Mouse (Mus musculus) hindbrain, postnatal 0 days (tissue): ENCODE data around the gene 1500009C09Rik. TPM values are rescaled to one million over a fixed set of nuclear protein-coding genes. Genes with fewer than 3 reads are reported as not detected.
"Not testable (repeated sequence)": the region's sequence is repeated elsewhere in the genome, so short reads cannot be mapped to it uniquely, and the experiment has no call there.

Source experiments
- ATAC-seq: fragments of 200-750 bp; cut with Nextera tagmentation; 2 replicates; pipeline ENCODE4 v1.8.0; 2017; ENCODE audit warnings: mild to moderate bottlenecking, moderate TSS enrichment, moderate library complexity
- DNase-seq: peaks from one replicate; pipeline ENCODE4 v3.0.0-alpha.2; 2015; ENCODE audit warnings: low spot score
- H3K27ac ChIP-seq: fragments of 300-500 bp; sonication (generic); 2 replicates; pipeline ENCODE4 v1.5.1; 2014; ENCODE audit warnings: mild to moderate bottlenecking
- H3K27me3 ChIP-seq: fragments of 300-500 bp; sonication (generic); 2 replicates; pipeline ENCODE4 v1.6.1; 2014; ENCODE audit warnings: low read length, mixed read lengths; ENCODE audit not compliant: insufficient read depth
- H3K36me3 ChIP-seq: fragments of 300-500 bp; sonication (generic); 2 replicates; pipeline ENCODE4 v1.6.1; 2014; ENCODE audit warnings: low read length, mixed read lengths; ENCODE audit not compliant: insufficient read depth
- H3K4me1 ChIP-seq: fragments of 300-500 bp; sonication (generic); 2 replicates; pipeline ENCODE4 v1.6.1; 2014; ENCODE audit warnings: antibody characterized with exemption, low read length, mixed read lengths; ENCODE audit not compliant: insufficient read depth
- H3K4me2 ChIP-seq: fragments of 300-500 bp; sonication (generic); 2 replicates; pipeline ENCODE4 v1.6.1; 2014; ENCODE audit warnings: low read depth, mild to moderate bottlenecking, low read length, moderate library complexity, mixed read lengths
- H3K4me3 ChIP-seq: fragments of 300-500 bp; sonication (generic); 2 replicates; pipeline ENCODE4 v1.5.1; 2014; ENCODE audit warnings: low read length
- H3K9ac ChIP-seq: fragments of 300-500 bp; sonication (generic); replicated peaks from 2 replicates; pipeline ENCODE4 v1.6.1; 2014; ENCODE audit warnings: mild to moderate bottlenecking, low read length, moderate library complexity, mixed read lengths
- H3K9me3 ChIP-seq: fragments of 300-500 bp; sonication (generic); 2 replicates; pipeline ENCODE4 v1.6.1; 2016; ENCODE audit warnings: low read length, mixed read lengths
- CTCF ChIP-seq: IDR thresholded peaks from 2 replicates; pipeline ENCODE4 v1.5.1; 2016; ENCODE audit warnings: antibody characterized with exemption, control low read depth, low read depth
- WGBS: fragments of 180-500 bp; shearing (Covaris S2); extraction: QIAGEN DNeasy Blood & Tissue Kit; methylation state at CpG from one replicate; pipeline ENCODE4 v1.1.7; 2014; 5-methylcytosine and 5-hydroxymethylcytosine counted together
- polyA plus RNA-seq: library from polyadenylated mRNA; unstranded; fragments of >200 nt; fragmentation: Nextera tagmentation; extraction: Ambion mirVana; gene quantifications from 2 replicates; pipeline ENCODE4 v1.2.1, GENCODE M21; 2015
- total RNA-seq: library from RNA; depleted of rRNA; stranded (reverse); fragments of >200 nt; gene quantifications from 2 replicates; pipeline ENCODE4 v1.2.3, GENCODE M21; 2014

Gene 1500009C09Rik
- total and polyA plus RNA-seq, 2 experiments from 2014 or later, result 12.5 to 127 TPM

DNA sequence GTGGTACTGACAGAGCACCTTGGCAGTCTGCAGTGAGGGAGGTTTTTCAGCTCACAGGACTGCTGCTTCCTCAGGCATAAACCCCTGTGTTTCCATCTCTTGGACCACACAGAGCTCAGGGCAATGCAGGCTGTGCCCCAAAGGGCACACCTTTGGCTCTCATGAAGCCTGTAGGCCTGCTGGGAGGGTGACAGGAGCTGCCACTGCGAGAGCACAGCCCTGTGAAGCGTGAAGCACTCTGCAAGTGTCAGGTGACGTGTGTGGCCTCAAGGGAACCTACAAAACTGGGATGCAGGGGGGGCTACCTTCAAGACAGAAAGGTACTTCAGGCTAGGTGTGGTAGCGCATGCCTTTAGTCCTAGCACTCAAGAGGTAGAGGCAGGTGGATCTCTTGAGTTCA is 19.5 kb upstream of the 1500009C09Rik start:
- no peak for DNase-seq
- H3K9ac ChIP-seq, result no peak overlapping the region
- no peaks in the 10 kb centered on the region for H3K9me3 ChIP-seq
- H3K27ac ChIP-seq, result peak overlapping the region; percentile 1; the same call in 1 of the 2 replicates
- no peak for ATAC-seq
- 58% methylated on average over 4 of the region's 4 CpGs for WGBS
- H3K4me1 ChIP-seq, result peaks cover 4% of the 10 kb centered on the region; the same call in 1 of the 2 replicates
- no peak overlapping the region for H3K4me3 ChIP-seq
- H3K4me2 ChIP-seq, result no peak overlapping the region
- no peak for TF ChIP-seq CTCF
- no peaks in the 10 kb centered on the region; the same call in 1 of the 2 replicates for H3K27me3 ChIP-seq
- H3K36me3 ChIP-seq, result no peaks in the 10 kb centered on the region

DNA sequence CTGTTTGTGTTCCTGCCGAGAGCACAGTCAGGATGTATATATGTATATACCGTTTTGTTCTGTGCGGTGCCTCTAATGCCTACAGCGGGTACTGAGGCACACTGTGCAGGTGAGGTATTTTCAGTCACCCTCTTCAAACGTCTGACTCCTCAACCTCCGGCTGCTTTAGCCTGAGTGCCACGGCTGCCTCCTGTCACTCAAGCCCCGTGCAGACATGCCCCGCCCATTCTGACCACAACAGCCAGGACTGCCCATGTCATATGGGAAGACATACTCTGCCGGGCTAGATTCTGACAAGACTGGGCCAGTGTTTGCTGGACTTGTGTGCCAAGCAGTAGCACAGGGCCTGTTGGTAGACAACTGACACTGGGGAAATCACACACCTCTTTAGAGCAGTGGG is 16.5 kb upstream of the 1500009C09Rik start:
- H3K27me3 ChIP-seq, result no peaks in the 10 kb centered on the region
- no peak for ATAC-seq
- no peak overlapping the region for H3K27ac ChIP-seq
- WGBS, result 71% methylated on average over 10 of the region's 10 CpGs
- no peak overlapping the region for H3K9ac ChIP-seq
- H3K4me2 ChIP-seq, result no peak overlapping the region
- no peaks in the 10 kb centered on the region for H3K9me3 ChIP-seq
- TF ChIP-seq CTCF, result no peak
- H3K36me3 ChIP-seq, result no peaks in the 10 kb centered on the region
- no peak for DNase-seq
- H3K4me3 ChIP-seq, result no peak overlapping the region
- H3K4me1 ChIP-seq, result peaks cover 4% of the 10 kb centered on the region; the same call in 1 of the 2 replicates

DNA sequence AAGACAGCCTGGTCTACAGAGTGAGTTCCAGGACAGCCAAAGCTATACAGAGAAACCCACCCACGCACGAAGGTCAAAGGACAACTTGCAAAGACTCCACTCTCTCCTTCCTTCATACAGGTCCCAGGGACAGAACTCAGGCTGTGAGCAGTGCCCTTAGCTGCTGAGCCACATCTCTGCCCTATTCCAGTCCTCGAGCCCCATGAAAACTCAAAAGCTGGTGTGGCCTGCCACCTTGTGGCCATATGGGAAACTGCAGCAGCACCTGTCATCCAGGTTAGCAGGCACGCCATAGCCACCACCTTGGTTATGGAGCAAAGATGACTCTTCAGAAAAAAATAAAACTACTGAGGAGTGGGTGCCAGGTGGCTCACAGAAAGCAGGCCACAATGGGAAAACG is 15.6 kb upstream of the 1500009C09Rik start:
- Histone ChIP-seq H3K27ac (no peak overlapping the region), H3K4me3 (no peak overlapping the region), H3K4me2 (no peak overlapping the region), H3K27me3 (no peaks in the 10 kb centered on the region), H3K4me1 (peaks cover 4% of the 10 kb centered on the region; the same call in 1 of the 2 replicates), H3K9me3 (no peaks in the 10 kb centered on the region), H3K9ac (no peak overlapping the region), H3K36me3 (no peaks in the 10 kb centered on the region)
- 18% methylated on average over 5 of the region's 5 CpGs for WGBS
- peak; percentile 86 for DNase-seq
- peak; percentile 79 for ATAC-seq
- TF ChIP-seq CTCF, result peak; percentile 98

DNA sequence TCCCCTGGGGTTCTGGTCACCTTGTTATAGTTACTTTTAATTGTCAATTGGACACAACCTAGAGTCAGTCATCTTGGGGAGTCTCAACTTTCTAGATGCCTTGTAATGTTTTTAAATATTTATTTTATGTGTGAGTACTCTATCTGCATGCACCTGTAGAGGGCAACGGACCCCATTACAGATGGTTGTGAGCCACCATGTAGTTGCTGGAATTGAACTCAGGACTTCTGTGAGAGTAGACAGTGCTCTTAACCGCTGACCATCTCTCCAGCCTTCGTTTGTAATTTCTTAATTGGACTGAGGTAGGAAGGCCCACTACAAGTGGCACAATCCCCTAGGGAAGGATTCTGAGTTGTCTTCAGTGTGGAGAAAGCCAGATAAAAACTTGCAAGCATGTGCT is 8.9 kb upstream of the 1500009C09Rik start:
- no peaks in the 10 kb centered on the region for H3K9me3 ChIP-seq
- H3K4me3 ChIP-seq, result peak overlapping the region; percentile 72
- DNase-seq (no peak), ATAC-seq (no peak)
- no peaks in the 10 kb centered on the region for H3K36me3 ChIP-seq
- peak; percentile 15; the same call in 1 of the 2 replicates for TF ChIP-seq CTCF
- WGBS, result 75% methylated on average over 3 of the region's 3 CpGs
- H3K4me1 ChIP-seq, result 0 out of 2 replicates have a peak, but pooled peaks cover 3% of the 10 kb centered on the region
- H3K27me3 ChIP-seq, result no peaks in the 10 kb centered on the region
- peak overlapping the region; percentile 89 for H3K4me2 ChIP-seq
- H3K9ac ChIP-seq, result no peak overlapping the region; the same call in 1 of the 2 replicates
- H3K27ac ChIP-seq, result no peak overlapping the region

DNA sequence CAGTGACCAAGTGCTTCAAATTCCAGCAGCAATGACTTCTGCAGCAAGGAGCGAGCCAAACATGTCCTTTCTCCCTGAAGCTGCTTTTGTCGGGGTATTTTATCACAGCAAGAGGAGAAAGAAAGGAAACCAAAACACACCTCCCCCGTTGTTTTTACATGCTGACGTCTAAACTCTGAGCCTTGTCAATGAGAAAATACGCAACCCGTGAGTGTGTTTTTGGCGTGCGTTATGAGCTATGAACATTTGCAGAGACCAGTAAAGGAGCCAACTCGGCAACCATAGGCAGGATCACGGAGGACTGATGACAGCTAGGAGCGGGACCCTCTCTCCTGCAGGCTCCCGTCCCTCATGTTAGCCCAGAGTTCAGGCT is 8.5 kb upstream of the 1500009C09Rik start:
- Histone ChIP-seq H3K4me1 (0 out of 2 replicates have a peak, but pooled peaks cover 3% of the 10 kb centered on the region), H3K36me3 (no peaks in the 10 kb centered on the region), H3K27ac (0 out of 2 replicates have a peak overlapping the region, but pooled peaks have one; percentile 16), H3K4me3 (peak overlapping the region; percentile 72), H3K4me2 (peak overlapping the region; percentile 89), H3K27me3 (no peaks in the 10 kb centered on the region), H3K9ac (peak overlapping the region; percentile 56), H3K9me3 (no peaks in the 10 kb centered on the region)
- whole genome bisulfite sequencing, result 5% methylated on average over 12 of the region's 12 CpGs
- DNase-seq (no peak), ATAC-seq (no peak)
- no peak for TF ChIP-seq CTCF

DNA sequence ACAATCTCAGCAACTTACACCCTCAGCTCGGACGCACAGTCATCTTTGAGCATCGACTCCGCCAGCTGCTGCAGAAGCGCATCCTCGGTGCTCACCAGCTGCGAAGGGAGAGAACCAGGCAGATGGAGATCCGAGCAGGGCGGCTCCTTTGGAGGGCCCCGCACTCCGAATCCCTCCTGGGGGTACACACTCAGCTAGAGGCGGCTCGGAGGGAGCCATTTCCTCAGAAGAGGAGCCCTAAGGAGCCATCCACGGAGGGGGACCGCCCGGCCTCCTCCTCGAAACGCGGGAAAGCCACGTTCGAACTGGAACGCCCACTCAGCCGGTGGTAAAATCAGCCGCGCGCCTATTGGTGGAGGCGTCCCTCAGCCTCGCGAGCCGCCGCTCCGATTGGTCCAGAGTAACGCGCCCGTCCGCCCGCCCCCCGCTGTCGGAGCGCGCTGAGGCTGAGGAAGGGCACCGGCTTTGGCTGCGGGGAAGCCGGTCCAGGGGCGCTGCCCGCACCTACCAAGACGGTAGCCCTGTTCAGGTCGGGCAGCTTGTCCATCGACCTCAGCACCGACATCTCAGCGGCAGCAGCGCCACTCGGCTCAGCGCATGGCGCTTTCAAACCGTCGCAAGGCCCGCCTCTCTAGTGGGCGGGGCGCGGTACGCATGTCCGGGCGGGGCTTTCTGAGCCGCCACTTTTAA is 7.9 kb upstream of the 1500009C09Rik start, which contains the start of gene Cenpm:
Gene Cenpm, minus strand, starts transcription at position 634 of the 690 bp plus-strand sequence.
- peak; percentile 95 for DNase-seq
- TF ChIP-seq CTCF, result no peak
- H3K27ac ChIP-seq, result peak within 1 kb of the TSS; percentile 56; the same call in 1 of the 2 replicates
- H3K36me3 ChIP-seq, result no peaks in the 10 kb centered on the region
- H3K4me2 ChIP-seq, result peak within 1 kb of the TSS; percentile 89
- peak within 1 kb of the TSS; percentile 72 for H3K4me3 ChIP-seq
- H3K4me1 ChIP-seq, result 0 out of 2 replicates have a peak, but pooled peaks cover 3% of the 10 kb centered on the region
- peak within 1 kb of the TSS; percentile 56 for H3K9ac ChIP-seq
- peak; percentile 98 for ATAC-seq
- no peaks in the 10 kb centered on the region for H3K9me3 ChIP-seq
- under 1% methylated on average over 65 of the region's 65 CpGs for WGBS
- no peaks in the 10 kb centered on the region for H3K27me3 ChIP-seq

DNA sequence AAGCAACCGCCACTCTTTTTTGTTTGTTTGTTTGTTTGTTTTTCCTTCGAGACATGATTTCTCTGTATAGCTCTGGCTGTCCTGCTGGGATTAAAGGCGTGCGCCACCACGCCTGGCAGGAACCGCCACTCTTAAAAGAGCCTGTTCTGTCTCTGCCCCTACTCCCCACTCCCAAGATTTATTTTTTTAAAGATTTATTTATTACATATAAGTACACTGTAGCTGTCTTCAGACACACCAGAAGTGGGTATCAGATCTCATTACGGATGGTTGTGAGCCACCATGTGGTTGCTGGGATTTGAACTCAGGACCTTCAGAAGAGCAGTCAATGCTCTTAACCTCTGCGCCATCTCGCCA is 7.4 kb upstream of the 1500009C09Rik start:
- 24% methylated on average over 9 of the region's 9 CpGs for WGBS
- Histone ChIP-seq H3K27ac (peak overlapping the region; percentile 56; the same call in 1 of the 2 replicates), H3K4me3 (peak overlapping the region; percentile 72), H3K9ac (peak overlapping the region; percentile 56; the same call in 1 of the 2 replicates), H3K4me2 (peak overlapping the region; percentile 89)
- not testable (repeated sequence) for H3K9me3 ChIP-seq, H3K27me3 ChIP-seq, H3K4me1 ChIP-seq, H3K36me3 ChIP-seq, DNase-seq, ATAC-seq
